Mouse (Mus musculus) G1E (cell line): ENCODE measurements around the gene Rab11fip2.

Experiments
- CTCF ChIP-seq: IDR thresholded peaks from 2 replicates; pipeline ENCODE4 v1.5.1; 2012; ENCODE audit warnings: low read depth, low read length, inconsistent platforms, mixed read lengths
- GATA1 ChIP-seq: IDR thresholded peaks from 2 replicates; pipeline ENCODE4 v1.6.1; 2012; ENCODE audit warnings: borderline replicate concordance, low read length, inconsistent platforms, mixed read lengths
- GATA2 ChIP-seq: IDR thresholded peaks from 2 replicates; pipeline ENCODE4 v1.6.1; 2012; ENCODE audit warnings: low read depth, low read length, inconsistent platforms, borderline replicate concordance
- POLR2AphosphoS5 ChIP-seq: IDR thresholded peaks from 2 replicates; pipeline ENCODE4 v1.6.1; 2012; ENCODE audit warnings: low read depth, low read length, inconsistent platforms; ENCODE audit not compliant: insufficient replicate concordance
- TAL1 ChIP-seq: conservative IDR thresholded peaks from 2 replicates; pipeline ENCODE4 v1.6.1; 2012; ENCODE audit warnings: low read depth, low read length, inconsistent platforms, mixed read lengths

DNA sequence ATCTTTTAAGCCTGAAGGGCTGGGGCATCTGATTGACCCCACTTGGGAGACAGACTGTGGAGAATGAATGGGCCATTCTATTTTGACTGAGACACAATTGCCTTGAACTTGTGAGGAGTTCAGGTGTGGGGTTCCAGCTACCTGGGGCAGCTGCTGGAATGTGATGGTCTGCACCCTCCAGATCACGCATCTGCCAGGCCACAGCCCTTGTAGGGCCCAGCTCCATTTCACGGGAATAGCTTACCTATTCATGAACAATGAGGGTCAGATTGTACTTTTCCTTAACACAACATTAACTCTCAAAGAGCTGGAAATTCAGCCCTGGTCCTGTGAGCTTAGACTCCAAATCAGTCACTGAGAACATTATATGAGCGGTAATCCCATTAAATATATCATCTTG is 82.7 kb downstream of the Rab11fip2 start:
- TF ChIP-seq CTCF (no peak), TAL1 (no peak), GATA1 (no peak), POLR2AphosphoS5 (no peak), GATA2 (no peak)
